Mouse (Mus musculus): ENCODE results near the gene Olfr1306. TPM values are rescaled to one million over a fixed set of nuclear protein-coding genes. Genes with fewer than 3 reads are reported as not detected.

Gene Olfr1306
- not detected in 2 replicates for polyA plus RNA-seq (2015; fragmentation: Nextera tagmentation; extraction: Ambion mirVana)

DNA sequence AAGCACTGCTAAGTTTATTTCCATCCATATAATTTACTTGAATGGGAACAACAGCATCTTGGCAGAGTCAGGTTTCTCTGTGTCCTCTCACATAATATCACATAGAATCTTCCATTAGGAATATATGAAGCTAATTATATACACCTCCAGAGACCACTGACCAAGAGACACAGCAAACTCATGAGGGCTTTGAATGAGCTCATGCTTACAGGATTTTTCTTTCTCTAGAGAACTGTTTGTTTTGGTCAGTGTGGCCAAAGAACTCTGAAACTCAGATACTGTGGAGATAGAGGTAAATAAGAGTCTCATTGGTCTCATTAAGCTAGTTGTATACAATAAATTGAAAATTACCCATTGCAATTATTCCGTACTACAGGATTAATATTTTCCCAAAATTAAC lies at the start of gene Olfr1306:
TSS of gene Olfr1306 (minus strand) at position 101 of the 400 bp plus-strand sequence.

DNA sequence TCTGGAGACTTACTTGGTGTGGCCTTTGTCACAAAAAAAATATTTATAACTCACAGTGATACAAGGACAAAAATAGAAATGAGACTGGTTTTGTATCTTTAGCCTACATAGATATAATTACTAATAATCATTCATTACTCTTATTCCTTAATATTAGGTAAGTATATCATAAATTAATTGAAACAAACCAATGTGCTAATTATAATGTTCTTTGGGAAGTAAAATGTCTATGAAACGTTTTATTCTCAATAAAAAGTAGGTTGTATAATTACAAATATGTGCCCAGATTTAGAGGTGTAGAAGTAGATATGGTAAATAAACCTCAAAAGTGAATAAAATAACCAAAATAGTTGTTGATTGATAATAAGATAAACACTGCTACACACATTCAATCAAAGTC lies 48.8 kb upstream of the Olfr1306 start, which contains the start of gene Olfr1308:
TSS of gene Olfr1308 (minus strand) at position 101 of the 400 bp plus-strand sequence.

DNA sequence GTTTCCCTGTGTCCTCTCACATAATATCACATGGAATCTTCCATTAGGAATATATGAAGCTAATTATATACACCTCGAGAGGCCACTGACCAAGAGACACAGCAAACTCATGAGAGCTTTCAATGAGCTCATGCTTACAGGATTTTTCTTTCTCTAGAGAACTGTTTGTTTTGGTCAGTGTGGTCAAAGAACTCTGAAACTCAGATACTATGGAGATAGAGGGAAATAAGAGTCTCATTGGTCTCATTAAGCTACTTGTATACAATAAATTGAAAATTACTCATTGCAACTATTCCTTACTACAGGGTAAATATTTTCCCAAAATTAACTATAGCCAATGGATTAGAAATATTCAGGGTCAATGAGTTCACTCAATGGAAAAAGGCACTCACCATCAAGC lies 33.3 kb upstream of the Olfr1306 start, which contains the start of gene Olfr1307:
TSS of gene Olfr1307 (minus strand) at position 101 of the 400 bp plus-strand sequence.

DNA sequence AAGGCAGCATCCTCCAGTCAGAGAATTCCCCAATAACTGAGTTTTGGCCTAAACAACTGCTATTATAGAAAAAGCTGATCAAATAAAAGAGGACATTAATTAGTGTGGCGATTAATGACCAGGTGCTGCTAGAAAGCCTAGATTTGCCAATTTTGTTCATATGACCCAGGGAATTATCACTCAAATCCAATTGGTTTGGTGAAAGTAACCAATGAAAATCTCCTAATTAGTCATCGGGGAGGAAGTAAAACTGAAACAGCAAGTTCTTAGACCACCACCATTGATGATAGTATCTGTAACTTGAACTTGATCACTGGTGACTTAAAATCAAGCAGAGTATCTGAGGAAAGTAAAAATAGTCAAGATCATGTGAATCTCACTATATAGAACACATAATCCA lies 39.0 kb downstream of the Olfr1306 start, which contains the start of gene Olfr1305:
TSS of gene Olfr1305 (minus strand) at position 101 of the 400 bp plus-strand sequence.

Other genes with a start within 250 kb of the Olfr1306 start
- gene Olfr1301, start 165.3 kb downstream of the Olfr1306 start, polyA plus RNA-seq (2015; fragmentation: Nextera tagmentation; extraction: Ambion mirVana), result not detected in 2 replicates
- gene Olfr1302, start 138.8 kb downstream of the Olfr1306 start, polyA plus RNA-seq (2015; fragmentation: Nextera tagmentation; extraction: Ambion mirVana), result not detected in 2 replicates
- not detected in 2 replicates for gene Olfr1303, start 95.9 kb downstream of the Olfr1306 start, polyA plus RNA-seq (2015; fragmentation: Nextera tagmentation; extraction: Ambion mirVana)
- gene Olfr1305, start 39.1 kb downstream of the Olfr1306 start, polyA plus RNA-seq (2015; fragmentation: Nextera tagmentation; extraction: Ambion mirVana), result not detected in 2 replicates
- not detected in 2 replicates for gene Olfr1307, start 33.2 kb upstream of the Olfr1306 start, polyA plus RNA-seq (2015; fragmentation: Nextera tagmentation; extraction: Ambion mirVana)
- not detected in 2 replicates for gene Olfr1308, start 48.7 kb upstream of the Olfr1306 start, polyA plus RNA-seq (2015; fragmentation: Nextera tagmentation; extraction: Ambion mirVana)
- gene Olfr1309, start 74.0 kb upstream of the Olfr1306 start, polyA plus RNA-seq (2015; fragmentation: Nextera tagmentation; extraction: Ambion mirVana), result not detected in 2 replicates
- gene Olfr1310, start 96.4 kb upstream of the Olfr1306 start, polyA plus RNA-seq (2015; fragmentation: Nextera tagmentation; extraction: Ambion mirVana), result not detected in 2 replicates
- not detected in 2 replicates for gene Olfr1311, start 108.1 kb upstream of the Olfr1306 start, polyA plus RNA-seq (2015; fragmentation: Nextera tagmentation; extraction: Ambion mirVana)
- gene Olfr1312, start 134.0 kb upstream of the Olfr1306 start, polyA plus RNA-seq (2015; fragmentation: Nextera tagmentation; extraction: Ambion mirVana), result not detected in 2 replicates
- not detected in 2 replicates for gene Olfr1313, start 161.6 kb upstream of the Olfr1306 start, polyA plus RNA-seq (2015; fragmentation: Nextera tagmentation; extraction: Ambion mirVana)
- not detected in 2 replicates for gene Olfr1314, start 180.5 kb upstream of the Olfr1306 start, polyA plus RNA-seq (2015; fragmentation: Nextera tagmentation; extraction: Ambion mirVana)
- gene Olfr1315-ps1, start 199.2 kb upstream of the Olfr1306 start, polyA plus RNA-seq (2015; fragmentation: Nextera tagmentation; extraction: Ambion mirVana), result not detected in 2 replicates
- not detected in 2 replicates for gene Olfr1316, start 218.7 kb upstream of the Olfr1306 start, polyA plus RNA-seq (2015; fragmentation: Nextera tagmentation; extraction: Ambion mirVana)
- gene Olfr1317, start 224.1 kb upstream of the Olfr1306 start, polyA plus RNA-seq (2015; fragmentation: Nextera tagmentation; extraction: Ambion mirVana), result not detected in 2 replicates
- gene Olfr1318, start 237.9 kb upstream of the Olfr1306 start, polyA plus RNA-seq (2015; fragmentation: Nextera tagmentation; extraction: Ambion mirVana), result 0.03 TPM in 1 of 2 replicates, not detected in the other

All from adrenal gland, postnatal 0 days (tissue).